Mouse (Mus musculus) R1 (cell line): ENCODE results near the gene Ip6k2.

Experiments used
- DNase-seq: peaks from one replicate; pipeline ENCODE4 v3.0.0-alpha.2; 2018; ENCODE audit warnings: low read depth, low spot score

Gene Ip6k2

GRCm38 (mm10) chr9:108783548-108784463 is at the start of gene Ip6k2:
Ip6k2 (plus strand) TSS chr9:108783796.
- peak; percentile 98 for DNase-seq

- DNase-seq: no peak
These were observed 49.0 kb upstream of the Ip6k2 start for GRCm38 (mm10) chr9:108734626-108735025.

- DNase-seq: no peak
These were observed 44.4 kb upstream of the Ip6k2 start for GRCm38 (mm10) chr9:108739239-108739638.

- DNase-seq: no peak
These were observed 43.5 kb upstream of the Ip6k2 start for GRCm38 (mm10) chr9:108740062-108740461.

DNA sequence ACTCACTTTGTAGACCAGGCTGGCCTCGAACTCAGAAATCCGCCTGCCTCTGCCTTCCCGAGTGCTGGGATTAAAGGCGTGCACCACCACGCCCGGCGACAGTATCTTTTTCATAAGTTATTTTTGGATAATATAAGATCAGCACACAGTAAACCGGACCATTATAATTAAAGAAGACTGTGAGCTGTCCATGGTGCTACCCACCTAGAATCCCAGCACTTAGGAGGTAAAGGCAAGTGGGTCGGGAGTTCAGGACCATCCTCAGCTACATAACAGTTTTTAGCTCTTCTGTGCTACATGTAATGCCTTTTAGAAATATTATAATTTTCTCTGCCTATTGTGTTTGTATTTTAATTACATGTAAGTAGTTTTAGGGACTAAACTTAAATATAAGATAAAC is 41.5 kb upstream of the Ip6k2 start:
- DNase-seq: peak; percentile 47

- no peak for DNase-seq
These were observed 36.6 kb upstream of the Ip6k2 start for GRCm38 (mm10) chr9:108746876-108747499.

GRCm38 (mm10) chr9:108747694-108748093 is 35.9 kb upstream of the Ip6k2 start:
- DNase-seq: no peak

GRCm38 (mm10) chr9:108748600-108749183 is 34.9 kb upstream of the Ip6k2 start:
- no peak for DNase-seq

DNA sequence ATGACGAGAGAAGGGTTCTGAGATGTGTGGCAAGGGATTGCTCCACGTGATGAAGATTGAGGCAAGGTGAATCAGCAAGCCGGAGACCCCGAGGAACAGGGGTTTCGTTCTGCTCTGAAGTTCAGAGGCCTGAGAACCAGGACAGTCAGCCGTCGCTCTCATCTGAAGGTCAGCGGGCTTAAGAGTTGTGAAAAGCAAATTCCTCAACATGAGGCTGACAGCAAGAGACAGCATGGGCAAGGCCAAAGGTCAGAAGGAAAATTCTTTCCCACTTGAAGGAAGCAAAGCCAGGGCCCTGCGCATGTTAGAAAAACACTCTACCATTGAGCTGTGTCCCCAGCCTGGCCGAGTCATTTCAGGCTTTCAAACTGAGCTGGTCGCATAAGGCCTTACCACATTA is 33.0 kb upstream of the Ip6k2 start:
- DNase-seq: no peak

- DNase-seq: peak; percentile 69
These were observed 31.3 kb upstream of the Ip6k2 start for GRCm38 (mm10) chr9:108752142-108752920.

- DNase-seq: peak; percentile 97
These were observed 30.3 kb upstream of the Ip6k2 start for GRCm38 (mm10) chr9:108753326-108753725.

GRCm38 (mm10) chr9:108753976-108754375 is 29.6 kb upstream of the Ip6k2 start:
- no peak for DNase-seq

- no peak for DNase-seq
These were observed 29.2 kb upstream of the Ip6k2 start for GRCm38 (mm10) chr9:108754423-108754822.

GRCm38 (mm10) chr9:108757406-108757805 is 26.2 kb upstream of the Ip6k2 start:
- DNase-seq: no peak

GRCm38 (mm10) chr9:108759121-108759520 is 24.5 kb upstream of the Ip6k2 start:
- peak; percentile 50 for DNase-seq

GRCm38 (mm10) chr9:108759805-108760204 is 23.8 kb upstream of the Ip6k2 start:
- peak; percentile 94 for DNase-seq

- DNase-seq: no peak
These were observed 22.0 kb upstream of the Ip6k2 start for GRCm38 (mm10) chr9:108761561-108761960.

DNA sequence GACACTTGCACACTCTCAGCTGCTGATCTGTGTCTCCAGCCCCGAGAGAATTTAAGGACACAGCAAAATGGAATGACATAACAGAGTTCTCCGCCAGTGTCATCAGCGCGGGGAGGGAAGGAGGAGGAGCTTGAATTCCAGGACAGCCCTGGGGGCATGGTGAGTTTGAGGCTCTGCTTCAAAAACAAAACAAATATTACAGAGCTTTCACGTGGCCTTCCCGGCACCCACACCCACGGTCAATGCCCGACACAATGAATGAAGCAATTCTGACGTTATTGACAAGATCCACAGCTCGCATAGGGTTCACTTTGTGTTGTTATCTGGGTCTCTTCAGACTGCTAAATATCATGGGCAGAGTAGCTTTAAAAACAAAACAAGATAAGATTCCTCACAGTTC is 18.6 kb upstream of the Ip6k2 start:
- DNase-seq: no peak

DNA sequence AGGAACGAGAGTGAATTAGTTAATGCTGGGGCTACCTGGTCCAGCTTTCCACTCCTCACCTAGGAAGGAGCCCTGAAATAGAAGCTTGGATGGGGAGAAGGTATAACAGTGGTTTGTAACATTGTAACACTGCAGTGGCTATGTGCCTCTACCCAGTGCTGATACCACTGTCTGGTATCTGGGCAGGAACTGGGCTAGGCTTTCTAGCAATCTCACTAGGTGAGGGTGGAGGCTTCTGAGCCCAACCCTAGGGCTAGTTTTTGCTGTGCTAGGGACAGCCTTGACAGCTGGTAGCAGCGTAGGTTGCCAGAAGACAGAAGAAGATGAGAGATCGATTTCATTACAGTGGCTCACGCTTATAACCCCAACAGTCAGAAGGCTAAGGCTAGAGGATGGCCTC is 7.0 kb upstream of the Ip6k2 start:
- no peak for DNase-seq

- DNase-seq: no peak
These were observed 6.3 kb upstream of the Ip6k2 start for GRCm38 (mm10) chr9:108777276-108777675.

GRCm38 (mm10) chr9:108780959-108781358 is 2.6 kb upstream of the Ip6k2 start:
- DNase-seq: no peak

GRCm38 (mm10) chr9:108781891-108782290 is 1.7 kb upstream of the Ip6k2 start:
- no peak for DNase-seq
